Mouse (Mus musculus) lung, embryonic 14.5 days (tissue): ENCODE measurements around the gene Slc5a10. TPM values are rescaled to one million over a fixed set of nuclear protein-coding genes. Genes with fewer than 3 reads are reported as not detected.
A peak's percentile ranks its signal among the peaks of the same experiment; 100 is the strongest.

ENCODE experiments used
- ATAC-seq: fragments of 200-750 bp; cut with Nextera tagmentation; 2 replicates; pipeline ENCODE4 v1.8.0; 2017; ENCODE audit warnings: mild to moderate bottlenecking, moderate TSS enrichment, moderate library complexity; ENCODE audit not compliant: insufficient read depth
- DNase-seq: peaks from one replicate; pipeline ENCODE4 v3.0.0-alpha.2; 2015
- H3K27ac ChIP-seq: fragments of 300-500 bp; sonication (generic); 2 replicates; pipeline ENCODE4 v1.5.1; 2014; ENCODE audit warnings: low read depth, mild to moderate bottlenecking, moderate library complexity
- H3K27me3 ChIP-seq: fragments of 300-500 bp; sonication (generic); 2 replicates; pipeline ENCODE4 v1.6.1; 2014; ENCODE audit warnings: low read length, control low read depth; ENCODE audit not compliant: insufficient read depth
- H3K36me3 ChIP-seq: fragments of 300-500 bp; sonication (generic); 2 replicates; pipeline ENCODE4 v1.6.1; 2014; ENCODE audit warnings: control low read depth; ENCODE audit not compliant: insufficient read depth
- H3K4me1 ChIP-seq: fragments of 300-500 bp; sonication (generic); 2 replicates; pipeline ENCODE4 v1.6.1; 2014; ENCODE audit warnings: antibody characterized with exemption, control low read depth; ENCODE audit not compliant: insufficient read depth
- H3K4me2 ChIP-seq: fragments of 300-500 bp; sonication (generic); 2 replicates; pipeline ENCODE4 v1.6.1; 2014; ENCODE audit warnings: mild to moderate bottlenecking
- H3K4me3 ChIP-seq: fragments of 300-500 bp; sonication (generic); 2 replicates; pipeline ENCODE4 v1.5.1; 2014; ENCODE audit warnings: low read depth, low read length
- H3K9ac ChIP-seq: fragments of 300-500 bp; sonication (generic); 2 replicates; pipeline ENCODE4 v1.6.1; 2014
- H3K9me3 ChIP-seq: fragments of 300-500 bp; sonication (generic); 2 replicates; pipeline ENCODE4 v1.6.1; 2016; ENCODE audit warnings: low read depth, low read length, control low read depth
- CTCF ChIP-seq: IDR thresholded peaks from 2 replicates; pipeline ENCODE4 v1.5.1; 2016; ENCODE audit warnings: antibody characterized with exemption, low read depth
- WGBS: fragments of 180-500 bp; shearing (Covaris S2); extraction: QIAGEN DNeasy Blood & Tissue Kit; methylation state at CpG from one replicate; pipeline ENCODE4 v1.1.7; 2014; 5-methylcytosine and 5-hydroxymethylcytosine counted together
- polyA plus RNA-seq: library from polyadenylated mRNA; unstranded; fragments of >200 nt; fragmentation: Nextera tagmentation; extraction: Ambion mirVana; gene quantifications from 2 replicates; pipeline ENCODE4 v1.2.1, GENCODE M21; 2014

Gene Slc5a10
- polyA plus RNA-seq, 1 experiment from 2014 or later = not detected

DNA sequence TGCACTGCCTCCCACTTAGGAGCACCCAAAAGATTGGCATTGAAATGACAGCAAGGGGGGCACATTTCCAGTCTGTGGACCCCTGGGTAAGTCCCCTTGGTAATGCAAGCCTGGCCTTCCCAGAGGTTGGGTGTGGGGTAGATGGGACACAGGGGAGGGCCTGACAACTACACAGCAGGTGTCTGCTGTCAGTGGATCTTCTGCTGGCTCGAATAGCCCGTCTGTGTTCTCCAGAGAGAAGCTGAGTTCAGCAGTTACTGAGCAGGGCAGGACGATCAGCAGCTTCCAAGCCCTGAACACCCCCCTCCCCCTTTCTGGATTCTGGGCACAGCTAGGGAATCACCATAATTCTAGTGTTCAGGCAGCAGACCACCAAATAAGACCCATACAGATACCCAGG is 1.2 kb downstream of the Slc5a10 start:
- no peaks in the 10 kb centered on the region for H3K9me3 ChIP-seq
- DNase-seq (no peak), ATAC-seq (no peak)
- H3K27ac ChIP-seq = no peak overlapping the region
- no peak for TF ChIP-seq CTCF
- WGBS = 41% methylated on average over 3 of the region's 3 CpGs
- H3K4me1 ChIP-seq = no peaks in the 10 kb centered on the region
- H3K4me2 ChIP-seq = no peak overlapping the region
- H3K9ac ChIP-seq = no peak overlapping the region
- H3K27me3 ChIP-seq = no peaks in the 10 kb centered on the region
- H3K36me3 ChIP-seq = no peaks in the 10 kb centered on the region
- H3K4me3 ChIP-seq = no peak overlapping the region

DNA sequence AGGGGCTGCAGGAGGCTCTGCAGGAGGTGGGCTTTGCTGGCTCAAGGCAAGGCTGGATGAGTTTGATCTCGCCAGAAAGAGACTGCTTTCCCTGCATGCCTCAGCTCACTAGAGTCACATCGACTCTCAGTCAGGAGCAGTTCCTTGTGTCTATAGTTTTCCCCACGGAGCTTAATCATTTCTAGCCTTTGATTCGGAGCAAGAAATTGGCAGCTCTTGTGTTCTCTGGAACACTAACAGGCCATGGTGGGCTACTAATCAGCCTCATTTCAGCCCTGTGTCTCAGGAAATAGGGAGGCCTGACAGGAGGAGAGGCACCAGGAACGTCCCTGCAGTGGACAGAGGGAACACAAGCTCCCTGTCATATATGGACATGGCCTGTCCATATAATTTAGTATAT is 2.6 kb downstream of the Slc5a10 start:
- DNase-seq (no peak), ATAC-seq (no peak)
- no peaks in the 10 kb centered on the region for H3K27me3 ChIP-seq
- H3K9me3 ChIP-seq = no peaks in the 10 kb centered on the region
- H3K4me3 ChIP-seq = no peak overlapping the region
- H3K9ac ChIP-seq = no peak overlapping the region
- H3K4me2 ChIP-seq = no peak overlapping the region
- H3K27ac ChIP-seq = no peak overlapping the region
- WGBS = 64% methylated on average over 5 of the region's 5 CpGs
- no peaks in the 10 kb centered on the region for H3K36me3 ChIP-seq
- TF ChIP-seq CTCF = no peak
- H3K4me1 ChIP-seq = no peaks in the 10 kb centered on the region

DNA sequence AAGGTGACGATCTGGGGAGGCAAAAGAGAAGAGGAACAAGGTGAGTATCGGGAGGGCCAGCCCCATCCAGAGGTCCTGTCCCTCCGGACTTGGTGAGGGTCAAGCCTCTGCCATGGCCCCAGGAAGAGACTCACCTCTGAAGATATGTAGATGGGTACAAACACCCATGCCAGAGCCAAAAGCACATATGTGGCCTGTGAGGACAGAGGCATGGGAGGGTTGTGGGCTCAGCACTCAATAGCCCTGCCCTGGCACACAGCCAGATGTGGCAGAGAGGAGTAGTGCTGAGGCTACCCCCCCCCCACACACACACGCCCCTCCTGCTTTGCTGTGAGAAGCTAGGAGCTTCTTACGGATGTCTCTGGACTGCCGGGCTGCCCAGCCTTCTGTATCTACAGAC is 5.5 kb downstream of the Slc5a10 start:
- DNase-seq (peak; percentile 11), ATAC-seq (no peak; the same call in 1 of the 2 replicates)
- H3K4me2 ChIP-seq = no peak overlapping the region
- H3K27me3 ChIP-seq = no peaks in the 10 kb centered on the region
- H3K36me3 ChIP-seq = no peaks in the 10 kb centered on the region
- H3K9me3 ChIP-seq = no peaks in the 10 kb centered on the region
- TF ChIP-seq CTCF = no peak
- WGBS = 61% methylated on average over 6 of the region's 6 CpGs
- no peak overlapping the region for H3K9ac ChIP-seq
- H3K4me1 ChIP-seq = no peaks in the 10 kb centered on the region
- no peak overlapping the region for H3K27ac ChIP-seq
- H3K4me3 ChIP-seq = no peak overlapping the region

DNA sequence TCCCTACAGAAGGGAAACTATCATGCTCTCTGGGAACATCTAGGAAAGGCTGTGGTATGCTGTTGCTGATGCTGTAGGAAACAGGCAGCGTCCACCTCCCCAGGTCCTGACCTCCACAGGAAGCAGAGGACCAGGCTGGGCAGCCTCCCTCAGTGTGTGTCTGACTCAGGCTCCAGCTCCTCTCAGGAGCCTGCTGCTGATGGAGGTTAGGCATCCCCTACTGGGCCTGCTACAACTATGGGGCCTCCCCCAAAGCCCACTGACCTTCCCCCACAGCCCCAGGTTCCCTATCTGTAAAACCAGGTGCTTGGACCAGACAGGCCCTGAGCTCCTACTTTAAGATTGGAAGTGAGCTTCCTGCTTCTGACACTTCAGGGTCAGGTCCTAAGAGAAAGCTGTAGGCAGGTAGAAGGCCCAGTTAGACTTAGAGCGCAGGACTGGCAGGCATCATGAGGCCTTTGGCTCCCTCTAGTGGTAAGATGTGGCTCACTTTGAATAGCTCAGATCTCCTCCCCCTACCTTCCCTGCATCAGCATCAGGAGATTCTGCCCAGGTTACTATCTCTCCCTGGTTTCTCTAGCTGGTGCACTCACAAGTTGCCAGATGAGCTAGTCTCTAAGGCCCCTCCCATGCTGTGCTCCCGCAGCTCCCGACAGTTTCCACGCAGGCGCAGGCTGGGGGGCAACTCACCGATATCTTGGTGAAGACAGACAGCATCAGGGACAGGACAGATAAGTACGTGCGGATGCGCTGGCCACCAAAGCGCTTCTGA is 6.1 kb downstream of the Slc5a10 start:
- Histone ChIP-seq H3K27me3 (no peaks in the 10 kb centered on the region), H3K36me3 (no peaks in the 10 kb centered on the region), H3K4me2 (no peak overlapping the region), H3K27ac (no peak overlapping the region), H3K9me3 (no peaks in the 10 kb centered on the region), H3K4me1 (no peaks in the 10 kb centered on the region), H3K4me3 (no peak overlapping the region), H3K9ac (no peak overlapping the region)
- peak; percentile 82 for ATAC-seq
- peak; percentile 94 for DNase-seq
- peak; percentile 95 for TF ChIP-seq CTCF
- 45% methylated on average over 11 of the region's 11 CpGs for WGBS

DNA sequence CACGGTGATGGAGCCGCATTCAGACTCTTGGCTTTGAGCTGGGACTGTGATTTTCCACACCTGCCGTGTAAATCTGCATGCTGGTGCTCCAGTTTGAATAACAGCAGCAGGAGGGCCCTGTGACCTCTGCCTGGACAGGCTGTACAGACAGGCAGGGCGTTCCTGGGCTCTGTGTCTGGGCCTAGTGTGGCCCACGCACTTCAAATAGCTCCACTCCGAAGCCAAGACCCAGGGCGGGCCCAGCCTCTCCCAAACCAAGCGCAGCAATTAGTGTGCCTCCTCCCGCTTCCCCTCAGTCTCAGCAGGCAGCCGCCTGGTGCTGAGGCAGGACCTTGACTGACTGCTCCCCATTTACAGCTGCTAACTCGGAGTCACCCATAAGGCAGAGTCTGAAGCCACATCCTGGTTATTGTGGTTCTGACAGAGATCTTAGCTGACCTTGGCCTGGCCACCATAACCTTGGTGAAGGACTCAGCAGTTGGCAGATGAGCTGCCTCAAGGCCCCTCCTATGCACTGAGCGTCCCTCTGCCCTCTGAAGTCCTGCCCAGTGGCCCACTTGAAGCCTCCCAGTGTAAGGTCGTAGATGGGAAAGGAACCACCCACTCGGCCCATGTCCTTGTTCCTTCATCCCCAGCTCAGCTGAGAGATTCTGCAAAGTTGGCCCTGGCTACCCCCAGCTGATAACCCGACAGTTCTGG is 7.3 kb downstream of the Slc5a10 start:
- Histone ChIP-seq H3K4me2 (no peak overlapping the region), H3K27ac (no peak overlapping the region), H3K27me3 (no peaks in the 10 kb centered on the region), H3K4me3 (no peak overlapping the region), H3K36me3 (no peaks in the 10 kb centered on the region), H3K9me3 (no peaks in the 10 kb centered on the region), H3K9ac (no peak overlapping the region), H3K4me1 (no peaks in the 10 kb centered on the region)
- WGBS = 63% methylated on average over 15 of the region's 15 CpGs
- no peak for ATAC-seq
- DNase-seq = no peak
- TF ChIP-seq CTCF = no peak

DNA sequence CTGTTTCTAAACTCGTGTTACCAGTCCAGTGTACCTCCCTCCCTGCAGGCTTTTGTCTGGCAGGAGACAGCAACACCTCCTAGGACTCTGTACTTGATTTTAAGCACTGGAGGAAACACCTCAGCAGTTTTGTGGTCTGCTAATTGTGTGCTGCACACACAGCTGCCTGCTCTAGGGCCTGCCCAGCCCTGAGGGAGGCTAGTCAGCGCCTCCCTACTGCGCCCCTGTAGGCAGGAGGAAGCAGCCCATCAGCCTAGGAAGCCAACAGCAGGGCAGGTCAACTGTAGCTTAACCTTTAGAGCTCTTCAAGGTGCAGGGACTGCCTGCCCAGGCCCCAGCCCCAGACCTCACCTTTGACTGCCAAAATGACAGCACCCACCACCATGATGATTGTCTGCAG is 11.7 kb downstream of the Slc5a10 start:
- Histone ChIP-seq H3K27ac (no peak overlapping the region), H3K4me3 (no peak overlapping the region), H3K36me3 (no peaks in the 10 kb centered on the region), H3K9me3 (no peaks in the 10 kb centered on the region), H3K4me2 (no peak overlapping the region), H3K27me3 (no peaks in the 10 kb centered on the region), H3K4me1 (no peaks in the 10 kb centered on the region), H3K9ac (no peak overlapping the region)
- 58% methylated on average over 3 of the region's 3 CpGs for WGBS
- 0 out of 2 replicates have a peak, but pooled peaks have one; percentile 5 for TF ChIP-seq CTCF
- DNase-seq (no peak), ATAC-seq (no peak)

DNA sequence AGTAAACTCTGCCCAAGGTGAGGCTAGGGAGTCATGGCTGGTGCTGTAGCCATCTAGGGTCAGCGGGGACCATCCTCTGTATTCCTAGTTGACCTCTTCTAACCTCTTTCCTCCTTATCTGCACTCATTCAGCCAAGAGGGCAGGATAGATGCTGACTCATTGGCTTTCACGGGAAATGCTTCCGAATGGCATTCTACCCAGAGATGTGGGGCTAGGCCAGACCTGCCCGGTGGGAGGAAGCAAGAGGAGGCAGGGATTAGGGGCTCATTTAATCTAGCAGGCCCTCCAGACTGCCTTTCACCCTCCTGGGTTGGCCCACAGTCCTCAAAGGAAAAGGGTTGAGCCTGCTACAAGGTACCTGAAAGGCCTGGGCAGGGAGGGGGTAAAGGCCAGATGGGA is 14.4 kb downstream of the Slc5a10 start:
- no peaks in the 10 kb centered on the region for H3K27me3 ChIP-seq
- no peak overlapping the region for H3K9ac ChIP-seq
- no peak overlapping the region for H3K4me3 ChIP-seq
- 55% methylated on average over 4 of the region's 4 CpGs for WGBS
- DNase-seq = no peak
- no peak overlapping the region for H3K27ac ChIP-seq
- H3K36me3 ChIP-seq = no peaks in the 10 kb centered on the region
- H3K4me1 ChIP-seq = no peaks in the 10 kb centered on the region
- no peak for TF ChIP-seq CTCF
- no peaks in the 10 kb centered on the region for H3K9me3 ChIP-seq
- H3K4me2 ChIP-seq = no peak overlapping the region
- no peak for ATAC-seq
